19 mouse cellular contexts compared by ENCODE assay signal in genomic region chr2:94268835-94269234, GRCm38 (mm10).
"Had no signal": no experiment of that assay in that cellular context is flagged by ENCODE, and none has a peak within 500 bp of the region (broad histone marks: within the 10 kb centered on the region; RNA-seq: fewer than 3 reads in every experiment).

No protein-coding gene starts in this region.

- H3K9me3 ChIP-seq: lung, embryonic 15.5 days; midbrain, embryonic 10.5 days; midbrain, embryonic 13.5 days; midbrain, embryonic 15.5 days; neural tube, embryonic 13.5 days; neural tube, embryonic 15.5 days had no signal

- H3K9ac ChIP-seq: lung, embryonic 15.5 days; midbrain, embryonic 13.5 days; midbrain, embryonic 15.5 days; neural tube, embryonic 13.5 days; neural tube, embryonic 15.5 days had no signal

- H3K4me2 ChIP-seq: lung, embryonic 15.5 days; midbrain, embryonic 13.5 days; midbrain, embryonic 15.5 days; neural tube, embryonic 13.5 days; neural tube, embryonic 15.5 days had no signal

- H3K4me3 ChIP-seq: lung, embryonic 15.5 days; midbrain, embryonic 10.5 days; midbrain, embryonic 13.5 days; midbrain, embryonic 15.5 days; myocyte; neural tube, embryonic 13.5 days; neural tube, embryonic 15.5 days had no signal

- DNase-seq: lung, adult 18-20 months; lung, postnatal 14 days; lung, postnatal 36 days; retina, postnatal 1 day; right cerebral cortex, adult 18-20 months; right cerebral cortex, postnatal 25 days; right cerebral cortex, postnatal 4 days; spleen, adult 18-20 months; thymus, adult 18-20 months; thymus, postnatal 14 days; thymus, postnatal 36 days had no signal

- H3K27ac ChIP-seq: lung, embryonic 15.5 days; midbrain, embryonic 10.5 days; midbrain, embryonic 13.5 days; midbrain, embryonic 15.5 days; neural tube, embryonic 13.5 days; neural tube, embryonic 15.5 days had no signal

- H3K36me3 ChIP-seq: lung, embryonic 15.5 days; midbrain, embryonic 10.5 days; midbrain, embryonic 13.5 days; midbrain, embryonic 15.5 days; neural tube, embryonic 13.5 days; neural tube, embryonic 15.5 days had no signal

- H3K27me3 ChIP-seq: midbrain, embryonic 15.5 days; neural tube, embryonic 15.5 days had no signal

- ATAC-seq: lung, postnatal 0 days; midbrain, embryonic 13.5 days; midbrain, embryonic 15.5 days had no signal
